Mouse (Mus musculus) forebrain, embryonic 14.5 days (tissue): ENCODE results near the gene Qrich2. TPM values are rescaled to one million over a fixed set of nuclear protein-coding genes. Genes with fewer than 3 reads are reported as not detected.

ENCODE experiments used
- ATAC-seq: fragments of 200-750 bp; cut with Nextera tagmentation; 2 replicates; pipeline ENCODE4 v1.8.0; 2017; ENCODE audit warnings: mild to moderate bottlenecking, moderate library complexity
- DNase-seq: peaks from one replicate; pipeline ENCODE4 v3.0.0-alpha.2; 2015; ENCODE audit warnings: low spot score
- H3K27ac ChIP-seq: fragments of 300-500 bp; sonication (generic); 2 replicates; pipeline ENCODE4 v1.5.1; 2014; ENCODE audit warnings: low read depth, mild to moderate bottlenecking, control low read depth, low read length, moderate library complexity
- H3K27me3 ChIP-seq: fragments of 300-500 bp; sonication (generic); replicated peaks from 2 replicates; pipeline ENCODE4 v1.6.1; 2014; ENCODE audit warnings: low read length, control low read depth, mixed read lengths; ENCODE audit not compliant: control insufficient read depth, insufficient read depth
- H3K36me3 ChIP-seq: fragments of 300-500 bp; sonication (generic); 2 replicates; pipeline ENCODE4 v1.6.1; 2014; ENCODE audit warnings: low read length, control low read depth; ENCODE audit not compliant: control insufficient read depth, insufficient read depth
- H3K4me1 ChIP-seq: fragments of 300-500 bp; sonication (generic); 2 replicates; pipeline ENCODE4 v1.6.1; 2014; ENCODE audit warnings: antibody characterized with exemption, low read length, control low read depth; ENCODE audit not compliant: control insufficient read depth, insufficient read depth
- H3K4me2 ChIP-seq: fragments of 300-500 bp; sonication (generic); 2 replicates; pipeline ENCODE4 v1.6.1; 2014; ENCODE audit warnings: mild to moderate bottlenecking, control low read depth, low read length
- H3K4me3 ChIP-seq: fragments of 300-500 bp; sonication (generic); 2 replicates; pipeline ENCODE4 v1.5.1; 2014; ENCODE audit warnings: low read depth, low read length, control low read depth
- H3K9ac ChIP-seq: fragments of 300-500 bp; sonication (generic); 2 replicates; pipeline ENCODE4 v1.6.1; 2014; ENCODE audit warnings: mild to moderate bottlenecking, low read length, control low read depth, moderate library complexity
- H3K9me3 ChIP-seq: fragments of 300-500 bp; sonication (generic); replicated peaks from 2 replicates; pipeline ENCODE4 v1.6.1; 2016; ENCODE audit warnings: low read length, control low read depth, mixed read lengths; ENCODE audit not compliant: control insufficient read depth
- WGBS: fragments of 180-500 bp; shearing (Covaris S2); extraction: QIAGEN DNeasy Blood & Tissue Kit; methylation state at CpG from one replicate; pipeline ENCODE4 v1.1.7; 2014; 5-methylcytosine and 5-hydroxymethylcytosine counted together
- polyA plus RNA-seq: library from polyadenylated mRNA; unstranded; fragments of >200 nt; fragmentation: Nextera tagmentation; extraction: Ambion mirVana; gene quantifications from 2 replicates; pipeline ENCODE4 v1.2.1, GENCODE M21; 2014

Gene Qrich2
- polyA plus RNA-seq, 1 experiment from 2014 or later = not detected

- H3K36me3 ChIP-seq = peaks cover 15% of the 10 kb centered on the region
- DNase-seq (no peak), ATAC-seq (no peak)
- H3K4me3 ChIP-seq = no peak overlapping the region
- 86% methylated on average over 6 of the region's 6 CpGs for WGBS
- H3K27ac ChIP-seq = no peak overlapping the region
- H3K4me2 ChIP-seq = no peak overlapping the region
- H3K27me3 ChIP-seq = peaks cover 10% of the 10 kb centered on the region
- no peaks in the 10 kb centered on the region for H3K4me1 ChIP-seq
- H3K9me3 ChIP-seq = no peaks in the 10 kb centered on the region
- no peak overlapping the region for H3K9ac ChIP-seq
Measured at GRCm38 (mm10) chr11:116443935-116444334, 22.1 kb downstream of the Qrich2 start.

GRCm38 (mm10) chr11:116443311-116443710 lies 22.7 kb downstream of the Qrich2 start:
- DNase-seq (no peak), ATAC-seq (no peak)
- no peak overlapping the region for H3K4me2 ChIP-seq
- 79% methylated on average over 6 of the region's 6 CpGs for WGBS
- no peak overlapping the region for H3K9ac ChIP-seq
- H3K4me3 ChIP-seq = no peak overlapping the region
- peaks cover 16% of the 10 kb centered on the region for H3K36me3 ChIP-seq
- peaks cover 10% of the 10 kb centered on the region for H3K27me3 ChIP-seq
- no peaks in the 10 kb centered on the region for H3K9me3 ChIP-seq
- H3K4me1 ChIP-seq = no peaks in the 10 kb centered on the region
- no peak overlapping the region for H3K27ac ChIP-seq

- Histone ChIP-seq H3K4me1 (no peaks in the 10 kb centered on the region), H3K4me2 (no peak overlapping the region), H3K4me3 (no peak overlapping the region), H3K9ac (peak overlapping the region; percentile 13; the same call in 1 of the 2 replicates), H3K36me3 (peaks cover 17% of the 10 kb centered on the region), H3K9me3 (no peaks in the 10 kb centered on the region), H3K27ac (no peak overlapping the region), H3K27me3 (peaks cover 10% of the 10 kb centered on the region)
- no peak for ATAC-seq
- WGBS = 83% methylated on average over 6 of the region's 6 CpGs
- no peak for DNase-seq
Measured at GRCm38 (mm10) chr11:116442867-116443177, 23.2 kb downstream of the Qrich2 start.

- H3K9me3 ChIP-seq = no peaks in the 10 kb centered on the region
- H3K27me3 ChIP-seq = peaks cover 7% of the 10 kb centered on the region
- no peak overlapping the region for H3K4me2 ChIP-seq
- peak overlapping the region; percentile 13; the same call in 1 of the 2 replicates for H3K9ac ChIP-seq
- peaks cover 23% of the 10 kb centered on the region for H3K36me3 ChIP-seq
- H3K4me3 ChIP-seq = no peak overlapping the region
- no peak overlapping the region for H3K27ac ChIP-seq
- H3K4me1 ChIP-seq = no peaks in the 10 kb centered on the region
- DNase-seq (no peak), ATAC-seq (no peak)
- 82% methylated on average over 15 of the region's 15 CpGs for WGBS
Measured at GRCm38 (mm10) chr11:116442129-116442866, 23.7 kb downstream of the Qrich2 start.

GRCm38 (mm10) chr11:116440408-116441068 lies 25.5 kb downstream of the Qrich2 start:
- H3K4me1 ChIP-seq = peaks cover 8% of the 10 kb centered on the region
- H3K36me3 ChIP-seq = peaks cover 39% of the 10 kb centered on the region
- no peak overlapping the region for H3K4me3 ChIP-seq
- ATAC-seq = no peak
- no peak overlapping the region for H3K4me2 ChIP-seq
- no peaks in the 10 kb centered on the region for H3K27me3 ChIP-seq
- DNase-seq = peak; percentile 30
- no peak overlapping the region for H3K9ac ChIP-seq
- 72% methylated on average over 7 of the region's 7 CpGs for WGBS
- H3K9me3 ChIP-seq = no peaks in the 10 kb centered on the region
- no peak overlapping the region for H3K27ac ChIP-seq

- Histone ChIP-seq H3K4me3 (no peak overlapping the region), H3K36me3 (peaks cover 44% of the 10 kb centered on the region), H3K9me3 (no peaks in the 10 kb centered on the region), H3K4me1 (peaks cover 12% of the 10 kb centered on the region), H3K4me2 (no peak overlapping the region), H3K9ac (no peak overlapping the region), H3K27ac (0 out of 2 replicates have a peak overlapping the region, but pooled peaks have one; percentile 29), H3K27me3 (no peaks in the 10 kb centered on the region)
- ATAC-seq (peak; percentile 17; the same call in 1 of the 2 replicates), DNase-seq (no peak)
- WGBS = 86% methylated on average over 19 of the region's 19 CpGs
Measured at GRCm38 (mm10) chr11:116439269-116440240, 26.5 kb downstream of the Qrich2 start.

- WGBS = 87% methylated on average over 11 of the region's 11 CpGs
- Histone ChIP-seq H3K27me3 (no peaks in the 10 kb centered on the region), H3K9me3 (no peaks in the 10 kb centered on the region), H3K9ac (peak overlapping the region; percentile 37; the same call in 1 of the 2 replicates), H3K4me2 (no peak overlapping the region), H3K27ac (no peak overlapping the region), H3K4me1 (peaks cover 12% of the 10 kb centered on the region), H3K4me3 (no peak overlapping the region), H3K36me3 (peaks cover 44% of the 10 kb centered on the region)
- no peak for ATAC-seq
- DNase-seq = no peak
Measured at GRCm38 (mm10) chr11:116437541-116437940, 28.5 kb downstream of the Qrich2 start.

GRCm38 (mm10) chr11:116436725-116437331 lies 29.2 kb downstream of the Qrich2 start:
- Histone ChIP-seq H3K4me3 (no peak overlapping the region), H3K27ac (no peak overlapping the region), H3K4me1 (peaks cover 12% of the 10 kb centered on the region), H3K4me2 (peak overlapping the region; percentile 94), H3K9me3 (no peaks in the 10 kb centered on the region), H3K9ac (peak overlapping the region; percentile 92; the same call in 1 of the 2 replicates), H3K36me3 (peaks cover 44% of the 10 kb centered on the region), H3K27me3 (no peaks in the 10 kb centered on the region)
- no peak for DNase-seq
- 80% methylated on average over 4 of the region's 4 CpGs for WGBS
- no peak for ATAC-seq
